Mouse (Mus musculus): Measurements from ENCODE around the gene Thoc6. TPM values are rescaled to one million over a fixed set of nuclear protein-coding genes. Genes with fewer than 3 reads are reported as not detected.

Gene Thoc6
- polyA plus RNA-seq, 1 experiment from 2014 or later, result 56.8 TPM

- H3K27ac ChIP-seq (ENCODE audit: low read depth, low read length), result no peak overlapping the region
- H3K9me3 ChIP-seq (ENCODE audit: control insufficient read depth, low read length), result no peaks in the 10 kb centered on the region
- WGBS, result 80% methylated on average over 8 of the region's 8 CpGs
- H3K4me2 ChIP-seq (replicated peaks; ENCODE audit: low read depth, low read length), result no peak overlapping the region
- no peak overlapping the region for H3K4me3 ChIP-seq (ENCODE audit: low read depth, low read length)
- no peaks in the 10 kb centered on the region; the same call in 1 of the 2 replicates for H3K4me1 ChIP-seq (replicated peaks; ENCODE audit: control insufficient read depth, insufficient read depth, low read length)
- DNase-seq (ENCODE audit: low spot score) (no peak), ATAC-seq (ENCODE audit: low FRiP score) (no peak)
- H3K36me3 ChIP-seq (ENCODE audit: control insufficient read depth, insufficient read depth, low read length), result no peaks in the 10 kb centered on the region
- no peak overlapping the region for H3K9ac ChIP-seq (ENCODE audit: low read depth, low read length)
- H3K27me3 ChIP-seq (ENCODE audit: control insufficient read depth, insufficient read depth, low read length), result no peaks in the 10 kb centered on the region
Measured at GRCm38 (mm10) chr17:23631241-23631640, 42.4 kb downstream of the Thoc6 start.

GRCm38 (mm10) chr17:23630195-23631020, 43.3 kb downstream of the Thoc6 start:
- Histone ChIP-seq H3K4me2 (replicated peaks; ENCODE audit: low read depth, low read length) (peak overlapping the region; percentile 29), H3K9me3 (ENCODE audit: control insufficient read depth, low read length) (no peaks in the 10 kb centered on the region), H3K36me3 (ENCODE audit: control insufficient read depth, insufficient read depth, low read length) (no peaks in the 10 kb centered on the region), H3K27me3 (ENCODE audit: control insufficient read depth, insufficient read depth, low read length) (no peaks in the 10 kb centered on the region), H3K4me1 (replicated peaks; ENCODE audit: control insufficient read depth, insufficient read depth, low read length) (no peaks in the 10 kb centered on the region; the same call in 1 of the 2 replicates), H3K4me3 (ENCODE audit: low read depth, low read length) (no peak overlapping the region), H3K27ac (ENCODE audit: low read depth, low read length) (no peak overlapping the region), H3K9ac (ENCODE audit: low read depth, low read length) (no peak overlapping the region)
- ATAC-seq (ENCODE audit: low FRiP score) (peak; percentile 87), DNase-seq (ENCODE audit: low spot score) (peak; percentile 81)
- 16% methylated on average over 22 of the region's 22 CpGs for WGBS

GRCm38 (mm10) chr17:23627813-23628212, 45.9 kb downstream of the Thoc6 start:
- no peak for ATAC-seq (ENCODE audit: low FRiP score)

GRCm38 (mm10) chr17:23620351-23620750, 53.3 kb downstream of the Thoc6 start:
- no peak overlapping the region for H3K27ac ChIP-seq (ENCODE audit: low read depth, low read length)
- no peaks in the 10 kb centered on the region for H3K36me3 ChIP-seq (ENCODE audit: control insufficient read depth, insufficient read depth, low read length)
- H3K4me3 ChIP-seq (ENCODE audit: low read depth, low read length), result no peak overlapping the region
- no peaks in the 10 kb centered on the region for H3K27me3 ChIP-seq (ENCODE audit: control insufficient read depth, insufficient read depth, low read length)
- no peaks in the 10 kb centered on the region for H3K9me3 ChIP-seq (ENCODE audit: control insufficient read depth, low read length)
- no peaks in the 10 kb centered on the region for H3K4me1 ChIP-seq (replicated peaks; ENCODE audit: control insufficient read depth, insufficient read depth, low read length)
- DNase-seq (ENCODE audit: low spot score), result no peak
- WGBS, result 79% methylated on average over 7 of the region's 7 CpGs
- no peak overlapping the region for H3K4me2 ChIP-seq (replicated peaks; ENCODE audit: low read depth, low read length)
- H3K9ac ChIP-seq (ENCODE audit: low read depth, low read length), result no peak overlapping the region
- ATAC-seq (ENCODE audit: low FRiP score), result no peak

More at GRCm38 (mm10) chr17:23627813-23628212, 45.9 kb downstream of the Thoc6 start:
- DNase-seq (ENCODE audit: low spot score), result no peak
- Histone ChIP-seq H3K4me1 (replicated peaks; ENCODE audit: control insufficient read depth, insufficient read depth, low read length) (no peaks in the 10 kb centered on the region; the same call in 1 of the 2 replicates), H3K27me3 (ENCODE audit: control insufficient read depth, insufficient read depth, low read length) (no peaks in the 10 kb centered on the region), H3K4me3 (ENCODE audit: low read depth, low read length) (no peak overlapping the region), H3K27ac (ENCODE audit: low read depth, low read length) (no peak overlapping the region), H3K9me3 (ENCODE audit: control insufficient read depth, low read length) (no peaks in the 10 kb centered on the region), H3K9ac (ENCODE audit: low read depth, low read length) (no peak overlapping the region), H3K36me3 (ENCODE audit: control insufficient read depth, insufficient read depth, low read length) (no peaks in the 10 kb centered on the region), H3K4me2 (replicated peaks; ENCODE audit: low read depth, low read length) (no peak overlapping the region)
- WGBS, result 25% methylated on average over 7 of the region's 7 CpGs

Other genes starting within 250 kb of the Thoc6 start
- gene Vmn2r117, start 194.2 kb downstream of the Thoc6 start, polyA plus RNA-seq (2014; fragmentation: Nextera tagmentation; extraction: Ambion mirVana), result not detected in 2 replicates
- 16.1 and 17.4 TPM in 2 replicates for gene Zfp213, start 109.6 kb downstream of the Thoc6 start, polyA plus RNA-seq (2014; fragmentation: Nextera tagmentation; extraction: Ambion mirVana)
- 16.5 and 16.7 TPM in 2 replicates for gene Zfp13, start 74.4 kb downstream of the Thoc6 start, polyA plus RNA-seq (2014; fragmentation: Nextera tagmentation; extraction: Ambion mirVana)
- gene Zscan10, start 73.0 kb downstream of the Thoc6 start, polyA plus RNA-seq (2014; fragmentation: Nextera tagmentation; extraction: Ambion mirVana), result 0.32 and 0.34 TPM in 2 replicates
- gene Mmp25, start 28.6 kb downstream of the Thoc6 start, polyA plus RNA-seq (2014; fragmentation: Nextera tagmentation; extraction: Ambion mirVana), result 0.82 and 0.99 TPM in 2 replicates
- 0.15 and 0.79 TPM in 2 replicates for gene Bicdl2, start 13.4 kb downstream of the Thoc6 start, polyA plus RNA-seq (2014; fragmentation: Nextera tagmentation; extraction: Ambion mirVana)
- 49.7 and 52.5 TPM in 2 replicates for gene Hcfc1r1, start 286 bp downstream of the Thoc6 start, polyA plus RNA-seq (2014; fragmentation: Nextera tagmentation; extraction: Ambion mirVana)
- gene Tnfrsf12a, start 3.6 kb upstream of the Thoc6 start, polyA plus RNA-seq (2014; fragmentation: Nextera tagmentation; extraction: Ambion mirVana), result 1.2 and 3.3 TPM in 2 replicates
- 12.8 and 18.1 TPM in 2 replicates for gene Cldn6, start 5.4 kb upstream of the Thoc6 start, polyA plus RNA-seq (2014; fragmentation: Nextera tagmentation; extraction: Ambion mirVana)
- 4.1 and 6.5 TPM in 2 replicates for gene Cldn9, start 10.1 kb upstream of the Thoc6 start, polyA plus RNA-seq (2014; fragmentation: Nextera tagmentation; extraction: Ambion mirVana)
- 0.08 TPM in 1 of 2 replicates, not detected in the other for gene 1520401A03Rik, start 48.9 kb upstream of the Thoc6 start, polyA plus RNA-seq (2014; fragmentation: Nextera tagmentation; extraction: Ambion mirVana)
- 30.2 and 31.3 TPM in 2 replicates for gene Pkmyt1, start 52.5 kb upstream of the Thoc6 start, polyA plus RNA-seq (2014; fragmentation: Nextera tagmentation; extraction: Ambion mirVana)
- gene Paqr4, start 67.0 kb upstream of the Thoc6 start, polyA plus RNA-seq (2014; fragmentation: Nextera tagmentation; extraction: Ambion mirVana), result 28.0 and 28.9 TPM in 2 replicates
- 2.0 and 2.6 TPM in 2 replicates for gene Kremen2, start 72.0 kb upstream of the Thoc6 start, polyA plus RNA-seq (2014; fragmentation: Nextera tagmentation; extraction: Ambion mirVana)
- gene Flywch1, start 97.7 kb upstream of the Thoc6 start, polyA plus RNA-seq (2014; fragmentation: Nextera tagmentation; extraction: Ambion mirVana), result 127 and 135 TPM in 2 replicates
- 27.7 and 30.5 TPM in 2 replicates for gene Flywch2, start 112.2 kb upstream of the Thoc6 start, polyA plus RNA-seq (2014; fragmentation: Nextera tagmentation; extraction: Ambion mirVana)
- gene Srrm2, start 116.7 kb upstream of the Thoc6 start, polyA plus RNA-seq (2014; fragmentation: Nextera tagmentation; extraction: Ambion mirVana), result 427 and 573 TPM in 2 replicates
- gene Elob, start 155.3 kb upstream of the Thoc6 start, polyA plus RNA-seq (2014; fragmentation: Nextera tagmentation; extraction: Ambion mirVana), result 1,090 and 1,145 TPM in 2 replicates
- 0.14 TPM in 1 of 2 replicates, not detected in the other for gene Prss33, start 162.2 kb upstream of the Thoc6 start, polyA plus RNA-seq (2014; fragmentation: Nextera tagmentation; extraction: Ambion mirVana)
- not detected in 2 replicates for gene Prss32, start 170.0 kb upstream of the Thoc6 start, polyA plus RNA-seq (2014; fragmentation: Nextera tagmentation; extraction: Ambion mirVana)
- 0.92 and 1.6 TPM in 2 replicates for gene Prss41, start 170.3 kb upstream of the Thoc6 start, polyA plus RNA-seq (2014; fragmentation: Nextera tagmentation; extraction: Ambion mirVana)
- gene Prss21, start 194.2 kb upstream of the Thoc6 start, polyA plus RNA-seq (2014; fragmentation: Nextera tagmentation; extraction: Ambion mirVana), result not detected in 2 replicates
- gene Dcpp1, start 207.0 kb upstream of the Thoc6 start, polyA plus RNA-seq (2014; fragmentation: Nextera tagmentation; extraction: Ambion mirVana), result not detected in 2 replicates
- not detected in 2 replicates for gene Dcpp2, start 207.0 kb upstream of the Thoc6 start, polyA plus RNA-seq (2014; fragmentation: Nextera tagmentation; extraction: Ambion mirVana)
- gene Dcpp3, start 243.6 kb upstream of the Thoc6 start, polyA plus RNA-seq (2014; fragmentation: Nextera tagmentation; extraction: Ambion mirVana), result not detected in 2 replicates